Mouse (Mus musculus): Measurements from ENCODE around the gene Ifrd1.

Ifrd1 gene

GRCm38 (mm10) chr12:40243241-40243640, 5.1 kb downstream of the Ifrd1 start:
- DNase-seq (ENCODE audit: inconsistent ontology term): no peak

- peak; percentile 43 for DNase-seq (ENCODE audit: inconsistent ontology term)
Observed at GRCm38 (mm10) chr12:40239161-40239560, 9.1 kb downstream of the Ifrd1 start.

GRCm38 (mm10) chr12:40232231-40232630, 16.1 kb downstream of the Ifrd1 start:
- DNase-seq (ENCODE audit: inconsistent ontology term): no peak

- DNase-seq (ENCODE audit: inconsistent ontology term): no peak
Observed at GRCm38 (mm10) chr12:40231632-40232031, 16.7 kb downstream of the Ifrd1 start.

- DNase-seq (ENCODE audit: inconsistent ontology term): no peak
Observed at GRCm38 (mm10) chr12:40224171-40224880, 24.0 kb downstream of the Ifrd1 start.

GRCm38 (mm10) chr12:40223676-40224075, 24.6 kb downstream of the Ifrd1 start:
- no peak for DNase-seq (ENCODE audit: inconsistent ontology term)

- DNase-seq (ENCODE audit: inconsistent ontology term): peak; percentile 100
Observed at GRCm38 (mm10) chr12:40223082-40223619, 25.2 kb downstream of the Ifrd1 start.

- DNase-seq (ENCODE audit: inconsistent ontology term): peak; percentile 97
Observed at GRCm38 (mm10) chr12:40222251-40223081, 25.8 kb downstream of the Ifrd1 start.

GRCm38 (mm10) chr12:40221611-40222010, 26.7 kb downstream of the Ifrd1 start:
- no peak for DNase-seq (ENCODE audit: inconsistent ontology term)

- DNase-seq (ENCODE audit: inconsistent ontology term): no peak
Observed at GRCm38 (mm10) chr12:40220896-40221295, 27.4 kb downstream of the Ifrd1 start.

- DNase-seq (ENCODE audit: inconsistent ontology term): peak; percentile 49
Observed at GRCm38 (mm10) chr12:40220001-40220570, 28.2 kb downstream of the Ifrd1 start.

GRCm38 (mm10) chr12:40218430-40218945, 29.8 kb downstream of the Ifrd1 start:
- DNase-seq (ENCODE audit: inconsistent ontology term): no peak

- DNase-seq (ENCODE audit: inconsistent ontology term): no peak
Observed at GRCm38 (mm10) chr12:40217776-40218175, 30.5 kb downstream of the Ifrd1 start.

- no peak for DNase-seq (ENCODE audit: inconsistent ontology term)
Observed at GRCm38 (mm10) chr12:40214888-40215876, 33.1 kb downstream of the Ifrd1 start.

GRCm38 (mm10) chr12:40209049-40209448, 39.3 kb downstream of the Ifrd1 start:
- no peak for DNase-seq (ENCODE audit: inconsistent ontology term)

GRCm38 (mm10) chr12:40207909-40208308, 40.4 kb downstream of the Ifrd1 start:
- DNase-seq (ENCODE audit: inconsistent ontology term): no peak

GRCm38 (mm10) chr12:40202161-40203035, 45.9 kb downstream of the Ifrd1 start:
- no peak for DNase-seq (ENCODE audit: inconsistent ontology term)

GRCm38 (mm10) chr12:40200484-40201235, 47.6 kb downstream of the Ifrd1 start:
- no peak for DNase-seq (ENCODE audit: inconsistent ontology term)

- no peak for DNase-seq (ENCODE audit: inconsistent ontology term)
Observed at GRCm38 (mm10) chr12:40199795-40200402, 48.4 kb downstream of the Ifrd1 start.
